Mouse (Mus musculus): ENCODE measurements around the gene Arl8a. TPM values are rescaled to one million over a fixed set of nuclear protein-coding genes. Genes with fewer than 3 reads are reported as not detected.
"Not testable (repeated sequence)": the region's sequence is repeated elsewhere in the genome, so short reads cannot be mapped to it uniquely, and the experiment has no call there.

Arl8a gene
- total RNA-seq, 2 experiments from 2014 or later, result 252 to 292 TPM

- intact Hi-C loops (cut with DNase I), result no loop called here
- no peak for DNase-seq (ENCODE audit: low spot score in 2 of 2)
Observed at GRCm38 (mm10) chr1:135188197-135188596, 41.6 kb downstream of the Arl8a start.

DNA sequence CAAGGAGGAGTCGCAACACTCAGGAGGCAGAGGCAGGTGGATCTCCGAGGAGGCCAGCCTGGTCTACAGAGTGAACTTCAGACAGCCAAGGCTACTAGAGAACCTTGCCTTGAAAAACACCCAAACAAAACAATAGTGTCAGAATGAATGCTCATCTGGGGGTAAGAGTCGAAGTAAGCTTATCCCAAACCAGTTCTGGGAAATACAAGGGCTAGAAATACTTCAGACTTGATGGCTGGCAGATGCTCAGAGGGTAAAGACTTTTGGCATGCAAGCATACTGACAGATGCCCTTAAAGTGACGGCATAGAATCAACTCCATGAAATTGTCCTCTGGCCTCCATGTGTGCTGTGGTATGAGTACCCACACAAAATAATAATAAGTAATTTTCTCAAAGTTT, 42.6 kb downstream of the Arl8a start:
- intact Hi-C loops (cut with DNase I), result no loop called here
- no peak for DNase-seq (ENCODE audit: low spot score in 2 of 2)

GRCm38 (mm10) chr1:135194335-135194734, 47.7 kb downstream of the Arl8a start:
- intact Hi-C loops (cut with DNase I); DNase-seq (ENCODE audit: low spot score in 2 of 2): not testable (repeated sequence)

- intact Hi-C loops (cut with DNase I), result no loop called here
- no peak for DNase-seq (ENCODE audit: low spot score in 2 of 2)
Observed at GRCm38 (mm10) chr1:135195907-135196440, 49.4 kb downstream of the Arl8a start.

DNA sequence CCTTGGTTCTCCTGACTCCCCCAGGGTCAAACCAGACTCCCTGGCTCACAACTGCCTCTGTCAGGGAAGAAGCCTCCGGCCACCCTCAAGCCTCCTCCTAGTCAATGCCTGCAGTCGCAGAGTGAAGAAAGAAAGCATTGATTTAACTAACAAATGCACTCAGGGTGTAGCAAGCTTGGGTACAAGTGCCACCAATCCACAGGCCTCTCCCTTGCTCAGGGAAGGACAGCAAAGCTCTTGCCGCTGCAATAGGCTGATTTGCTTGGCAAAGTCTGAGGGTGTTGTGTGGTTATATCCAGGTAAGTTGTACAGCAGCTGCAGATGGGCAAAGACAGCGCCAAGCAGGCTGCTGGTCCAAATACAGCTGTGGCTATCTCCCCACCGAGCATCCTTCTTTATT, 51.8 kb downstream of the Arl8a start:
- intact Hi-C loops (cut with DNase I), result no loop called here
- no peak for DNase-seq (ENCODE audit: low spot score in 2 of 2)

GRCm38 (mm10) chr1:135199014-135199819, 52.6 kb downstream of the Arl8a start:
- no peak for DNase-seq (ENCODE audit: low spot score in 2 of 2)
- intact Hi-C loops (cut with DNase I), result no loop called here

DNA sequence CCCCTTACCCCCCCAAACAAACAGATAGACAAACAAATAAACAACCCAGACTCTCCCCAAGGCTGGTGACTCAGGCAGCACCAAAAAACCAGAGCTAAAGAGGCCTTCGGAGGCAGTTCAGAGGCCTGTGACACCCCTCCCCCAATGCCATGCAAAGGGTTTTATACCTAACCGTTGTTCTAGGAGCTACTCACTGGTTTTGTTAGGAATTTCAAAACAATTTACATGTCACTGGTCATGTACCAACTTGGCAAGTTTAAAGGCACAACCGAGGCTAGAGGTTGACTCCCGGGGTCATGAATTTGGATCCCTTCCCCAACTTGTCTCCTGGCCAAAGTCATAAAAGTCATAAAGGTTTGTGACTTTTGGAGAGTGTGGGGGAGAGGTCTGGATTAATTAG, 53.8 kb downstream of the Arl8a start:
- intact Hi-C loops (cut with DNase I), result no loop called here
- no peak for DNase-seq (ENCODE audit: low spot score in 2 of 2)

GRCm38 (mm10) chr1:135204196-135205126, 57.8 kb downstream of the Arl8a start:
- DNase-seq (ENCODE audit: low spot score in 2 of 2), result no peak
- intact Hi-C loops (cut with DNase I), result no loop called here

GRCm38 (mm10) chr1:135205257-135205656, 58.6 kb downstream of the Arl8a start:
- intact Hi-C loops (cut with DNase I), result no loop called here
- DNase-seq (ENCODE audit: low spot score in 2 of 2), result no peak

Other genes with a start within 250 kb of the Arl8a start
- 10 to 100 TPM; 75.6 to 88.7 TPM for gene Ppp1r12b, start 190.9 kb upstream of the Arl8a start, total RNA-seq (2021)
- gene Ube2t, start 184.3 kb upstream of the Arl8a start, total RNA-seq (2021), result 1 to 10 TPM; 2.4 to 4.2 TPM
- gene Lgr6, start 41.5 kb upstream of the Arl8a start, total RNA-seq (2021), result 1 to 10 TPM; 1.6 to 1.7 TPM
- gene Ptpn7, start 14.1 kb upstream of the Arl8a start, total RNA-seq (2021), result under 1 TPM; 0.35 to 0.59 TPM
- gene Gpr37l1, start 20.9 kb downstream of the Arl8a start, total RNA-seq (2021), result 100 to 1,000 TPM; 173 to 208 TPM
- not detected for gene Elf3, start 111.7 kb downstream of the Arl8a start, total RNA-seq (2021)
- gene Rnpep, start 137.3 kb downstream of the Arl8a start, total RNA-seq (2021), result 10 to 100 TPM; 48.2 to 64.4 TPM
- 100 to 1,000 TPM; 148 to 171 TPM for gene Timm17a, start 167.0 kb downstream of the Arl8a start, total RNA-seq (2021)
- gene Lmod1, start 178.0 kb downstream of the Arl8a start, total RNA-seq (2021), result under 1 TPM; 0.59 to 0.95 TPM
- 100 to 1,000 TPM; 170 to 221 TPM for gene Shisa4, start 228.4 kb downstream of the Arl8a start, total RNA-seq (2021)

All from left cerebral cortex, postnatal 36 days (tissue).